Mouse (Mus musculus): Measurements from ENCODE around the gene Snx11. TPM values are rescaled to one million over a fixed set of nuclear protein-coding genes. Genes with fewer than 3 reads are reported as not detected.

Snx11 gene
- polyA plus RNA-seq, 1 experiment from 2014 or later: 17.6 TPM

- Histone ChIP-seq H3K27me3 (replicated peaks; ENCODE audit: control insufficient read depth, insufficient read depth, low read length) (no peaks in the 10 kb centered on the region), H3K4me2 (ENCODE audit: low read length) (no peak overlapping the region), H3K4me3 (ENCODE audit: low read depth, low read length) (no peak overlapping the region), H3K9ac (ENCODE audit: low read length) (no peak overlapping the region), H3K27ac (ENCODE audit: low read depth, low read length) (no peak overlapping the region), H3K9me3 (replicated peaks; ENCODE audit: control insufficient read depth, low read length) (no peaks in the 10 kb centered on the region), H3K4me1 (ENCODE audit: control insufficient read depth, insufficient read depth, low read length) (no peaks in the 10 kb centered on the region), H3K36me3 (ENCODE audit: control insufficient read depth, insufficient read depth, low read length) (peaks cover 93% of the 10 kb centered on the region)
- WGBS: 48% methylated on average over 1 of the region's 1 CpGs
- DNase-seq (ENCODE audit: low spot score) (no peak), ATAC-seq (no peak)
Measured at GRCm38 (mm10) chr11:96808066-96808465, 30.7 kb upstream of the Snx11 start.

GRCm38 (mm10) chr11:96805606-96806005 lies 28.2 kb upstream of the Snx11 start:
- peaks cover 88% of the 10 kb centered on the region for H3K36me3 ChIP-seq (ENCODE audit: control insufficient read depth, insufficient read depth, low read length)
- no peak overlapping the region for H3K4me2 ChIP-seq (ENCODE audit: low read length)
- no peak overlapping the region for H3K27ac ChIP-seq (ENCODE audit: low read depth, low read length)
- no peak for DNase-seq (ENCODE audit: low spot score)
- H3K4me1 ChIP-seq (ENCODE audit: control insufficient read depth, insufficient read depth, low read length): no peaks in the 10 kb centered on the region
- WGBS: 93% methylated on average over 5 of the region's 5 CpGs
- no peak for ATAC-seq
- no peak overlapping the region for H3K4me3 ChIP-seq (ENCODE audit: low read depth, low read length)
- H3K9me3 ChIP-seq (replicated peaks; ENCODE audit: control insufficient read depth, low read length): no peaks in the 10 kb centered on the region
- H3K27me3 ChIP-seq (replicated peaks; ENCODE audit: control insufficient read depth, insufficient read depth, low read length): no peaks in the 10 kb centered on the region
- H3K9ac ChIP-seq (ENCODE audit: low read length): no peak overlapping the region

- Histone ChIP-seq H3K4me1 (ENCODE audit: control insufficient read depth, insufficient read depth, low read length) (no peaks in the 10 kb centered on the region), H3K27ac (ENCODE audit: low read depth, low read length) (no peak overlapping the region), H3K27me3 (replicated peaks; ENCODE audit: control insufficient read depth, insufficient read depth, low read length) (no peaks in the 10 kb centered on the region), H3K36me3 (ENCODE audit: control insufficient read depth, insufficient read depth, low read length) (peaks cover 57% of the 10 kb centered on the region), H3K9me3 (replicated peaks; ENCODE audit: control insufficient read depth, low read length) (no peaks in the 10 kb centered on the region), H3K4me2 (ENCODE audit: low read length) (no peak overlapping the region), H3K9ac (ENCODE audit: low read length) (no peak overlapping the region), H3K4me3 (ENCODE audit: low read depth, low read length) (no peak overlapping the region)
- DNase-seq (ENCODE audit: low spot score): no peak
- 92% methylated on average over 2 of the region's 2 CpGs for WGBS
- ATAC-seq: no peak
Measured at GRCm38 (mm10) chr11:96799511-96799910, 22.2 kb upstream of the Snx11 start.

GRCm38 (mm10) chr11:96796586-96796985 lies 19.2 kb upstream of the Snx11 start:
- no peak overlapping the region for H3K4me2 ChIP-seq (ENCODE audit: low read length)
- H3K9me3 ChIP-seq (replicated peaks; ENCODE audit: control insufficient read depth, low read length): no peaks in the 10 kb centered on the region
- H3K4me3 ChIP-seq (ENCODE audit: low read depth, low read length): no peak overlapping the region
- DNase-seq (ENCODE audit: low spot score): peak; percentile 44
- no peak for ATAC-seq
- peaks cover 28% of the 10 kb centered on the region for H3K36me3 ChIP-seq (ENCODE audit: control insufficient read depth, insufficient read depth, low read length)
- no peaks in the 10 kb centered on the region for H3K27me3 ChIP-seq (replicated peaks; ENCODE audit: control insufficient read depth, insufficient read depth, low read length)
- no peak overlapping the region for H3K9ac ChIP-seq (ENCODE audit: low read length)
- 0 out of 2 replicates have a peak, but pooled peaks cover 3% of the 10 kb centered on the region for H3K4me1 ChIP-seq (ENCODE audit: control insufficient read depth, insufficient read depth, low read length)
- H3K27ac ChIP-seq (ENCODE audit: low read depth, low read length): no peak overlapping the region
- WGBS: 51% methylated on average over 1 of the region's 1 CpGs

- Histone ChIP-seq H3K27me3 (replicated peaks; ENCODE audit: control insufficient read depth, insufficient read depth, low read length) (no peaks in the 10 kb centered on the region), H3K9me3 (replicated peaks; ENCODE audit: control insufficient read depth, low read length) (no peaks in the 10 kb centered on the region), H3K27ac (ENCODE audit: low read depth, low read length) (no peak overlapping the region), H3K36me3 (ENCODE audit: control insufficient read depth, insufficient read depth, low read length) (peaks cover 28% of the 10 kb centered on the region), H3K4me1 (ENCODE audit: control insufficient read depth, insufficient read depth, low read length) (0 out of 2 replicates have a peak, but pooled peaks cover 4% of the 10 kb centered on the region), H3K9ac (ENCODE audit: low read length) (no peak overlapping the region), H3K4me3 (ENCODE audit: low read depth, low read length) (no peak overlapping the region), H3K4me2 (ENCODE audit: low read length) (no peak overlapping the region)
- WGBS: 95% methylated on average over 2 of the region's 2 CpGs
- ATAC-seq: no peak
- no peak for DNase-seq (ENCODE audit: low spot score)
Measured at GRCm38 (mm10) chr11:96796081-96796480, 18.7 kb upstream of the Snx11 start.

GRCm38 (mm10) chr11:96795491-96795890 lies 18.1 kb upstream of the Snx11 start:
- 96% methylated on average over 13 of the region's 13 CpGs for WGBS
- no peaks in the 10 kb centered on the region for H3K9me3 ChIP-seq (replicated peaks; ENCODE audit: control insufficient read depth, low read length)
- no peak for DNase-seq (ENCODE audit: low spot score)
- peaks cover 22% of the 10 kb centered on the region for H3K36me3 ChIP-seq (ENCODE audit: control insufficient read depth, insufficient read depth, low read length)
- no peak for ATAC-seq
- no peak overlapping the region for H3K27ac ChIP-seq (ENCODE audit: low read depth, low read length)
- no peak overlapping the region for H3K9ac ChIP-seq (ENCODE audit: low read length)
- H3K4me2 ChIP-seq (ENCODE audit: low read length): no peak overlapping the region
- peaks cover 10% of the 10 kb centered on the region for H3K4me1 ChIP-seq (ENCODE audit: control insufficient read depth, insufficient read depth, low read length)
- H3K27me3 ChIP-seq (replicated peaks; ENCODE audit: control insufficient read depth, insufficient read depth, low read length): no peaks in the 10 kb centered on the region
- no peak overlapping the region for H3K4me3 ChIP-seq (ENCODE audit: low read depth, low read length)

GRCm38 (mm10) chr11:96790681-96791080 lies 13.3 kb upstream of the Snx11 start:
- ATAC-seq (no peak), DNase-seq (ENCODE audit: low spot score) (no peak)
- peak overlapping the region; percentile 95 for H3K4me3 ChIP-seq (ENCODE audit: low read depth, low read length)
- H3K9me3 ChIP-seq (replicated peaks; ENCODE audit: control insufficient read depth, low read length): no peaks in the 10 kb centered on the region
- H3K27ac ChIP-seq (ENCODE audit: low read depth, low read length): no peak overlapping the region
- peak overlapping the region; percentile 94; the same call in 1 of the 2 replicates for H3K9ac ChIP-seq (ENCODE audit: low read length)
- peak overlapping the region; percentile 77 for H3K4me2 ChIP-seq (ENCODE audit: low read length)
- peaks cover 6% of the 10 kb centered on the region for H3K36me3 ChIP-seq (ENCODE audit: control insufficient read depth, insufficient read depth, low read length)
- peaks cover 17% of the 10 kb centered on the region for H3K4me1 ChIP-seq (ENCODE audit: control insufficient read depth, insufficient read depth, low read length)
- 0% methylated on average over 1 of the region's 1 CpGs for WGBS
- no peaks in the 10 kb centered on the region for H3K27me3 ChIP-seq (replicated peaks; ENCODE audit: control insufficient read depth, insufficient read depth, low read length)

- H3K9ac ChIP-seq (ENCODE audit: low read length): peak overlapping the region; percentile 94
- H3K27ac ChIP-seq (ENCODE audit: low read depth, low read length): no peak overlapping the region
- H3K4me2 ChIP-seq (ENCODE audit: low read length): peak overlapping the region; percentile 77
- 5% methylated on average over 5 of the region's 5 CpGs for WGBS
- ATAC-seq: no peak
- H3K4me1 ChIP-seq (ENCODE audit: control insufficient read depth, insufficient read depth, low read length): peaks cover 17% of the 10 kb centered on the region
- no peaks in the 10 kb centered on the region for H3K27me3 ChIP-seq (replicated peaks; ENCODE audit: control insufficient read depth, insufficient read depth, low read length)
- H3K4me3 ChIP-seq (ENCODE audit: low read depth, low read length): peak overlapping the region; percentile 95
- DNase-seq (ENCODE audit: low spot score): no peak
- no peaks in the 10 kb centered on the region for H3K9me3 ChIP-seq (replicated peaks; ENCODE audit: control insufficient read depth, low read length)
- no peaks in the 10 kb centered on the region for H3K36me3 ChIP-seq (ENCODE audit: control insufficient read depth, insufficient read depth, low read length)
Measured at GRCm38 (mm10) chr11:96789990-96790389, 12.6 kb upstream of the Snx11 start.

GRCm38 (mm10) chr11:96788871-96789795 lies 11.8 kb upstream of the Snx11 start, which contains the start of gene Cbx1:
Gene Cbx1 (plus strand): TSS chr11:96789127.
- WGBS: 1% methylated on average over 93 of the region's 93 CpGs
- Histone ChIP-seq H3K4me2 (ENCODE audit: low read length) (peak within 1 kb of the TSS; percentile 77), H3K4me3 (ENCODE audit: low read depth, low read length) (peak within 1 kb of the TSS; percentile 95), H3K9me3 (replicated peaks; ENCODE audit: control insufficient read depth, low read length) (no peaks in the 10 kb centered on the region), H3K27ac (ENCODE audit: low read depth, low read length) (peak within 1 kb of the TSS; percentile 97), H3K4me1 (ENCODE audit: control insufficient read depth, insufficient read depth, low read length) (peaks cover 17% of the 10 kb centered on the region), H3K27me3 (replicated peaks; ENCODE audit: control insufficient read depth, insufficient read depth, low read length) (no peaks in the 10 kb centered on the region), H3K9ac (ENCODE audit: low read length) (peak within 1 kb of the TSS; percentile 94), H3K36me3 (ENCODE audit: control insufficient read depth, insufficient read depth, low read length) (no peaks in the 10 kb centered on the region)
- peak; percentile 99 for ATAC-seq
- DNase-seq (ENCODE audit: low spot score): peak; percentile 96
